Mouse (Mus musculus): ENCODE data around the gene Ccp110. TPM values are rescaled to one million over a fixed set of nuclear protein-coding genes. Genes with fewer than 3 reads are reported as not detected.

The Ccp110 gene
- 10 to 100 TPM; 45.8 to 51.7 TPM for total RNA-seq (2021)
- long read RNA-seq, experiment 1, partial matches to known transcripts, result 4 of 7 reads
- long read RNA-seq, experiment 1, other reads (novel, unspliced or antisense), result 3 of 7 reads
- long read RNA-seq, experiment 2, partial matches to known transcripts, result 0 of 1 reads
- long read RNA-seq, experiment 2, other reads (novel, unspliced or antisense), result 1 of 1 reads

- peak; percentile 93 to 96 for DNase-seq (ENCODE audit: low spot score in 2 of 2)
These were observed at the start of gene Ccp110 for GRCm38 (mm10) chr7:118712228-118713173. Ccp110 (plus strand) TSS chr7:118712552.

GRCm38 (mm10) chr7:118667773-118668172 is 44.6 kb upstream of the Ccp110 start:
- no peak for DNase-seq (ENCODE audit: low spot score in 2 of 2)

- no peak for DNase-seq (ENCODE audit: low spot score in 2 of 2)
These were observed 42.2 kb upstream of the Ccp110 start for GRCm38 (mm10) chr7:118670142-118670541.

GRCm38 (mm10) chr7:118676826-118677225 is 35.5 kb upstream of the Ccp110 start:
- DNase-seq (ENCODE audit: low spot score in 2 of 2), result no peak

- DNase-seq (ENCODE audit: low spot score in 2 of 2), result peak; percentile 86 to 93
These were observed 24.2 kb upstream of the Ccp110 start for GRCm38 (mm10) chr7:118688199-118688598.

GRCm38 (mm10) chr7:118689088-118689487 is 23.3 kb upstream of the Ccp110 start:
- DNase-seq (ENCODE audit: low spot score in 2 of 2), result no peak

GRCm38 (mm10) chr7:118691287-118691686 is 21.1 kb upstream of the Ccp110 start:
- DNase-seq (ENCODE audit: low spot score in 2 of 2), result no peak

GRCm38 (mm10) chr7:118696146-118696545 is 16.2 kb upstream of the Ccp110 start:
- no peak for DNase-seq (ENCODE audit: low spot score in 2 of 2)

- DNase-seq (ENCODE audit: low spot score in 2 of 2), result no peak
These were observed 15.2 kb upstream of the Ccp110 start for GRCm38 (mm10) chr7:118697168-118697567.

GRCm38 (mm10) chr7:118698882-118699281 is 13.5 kb upstream of the Ccp110 start:
- DNase-seq (ENCODE audit: low spot score in 2 of 2), result no peak

GRCm38 (mm10) chr7:118703144-118703561 is 9.2 kb upstream of the Ccp110 start:
- no peak for DNase-seq (ENCODE audit: low spot score in 2 of 2)

- DNase-seq (ENCODE audit: low spot score in 2 of 2), result no peak
These were observed 8.1 kb upstream of the Ccp110 start for GRCm38 (mm10) chr7:118704001-118704850.

- peak; percentile 92 to 95 for DNase-seq (ENCODE audit: low spot score in 2 of 2)
These were observed 7.0 kb upstream of the Ccp110 start, which contains the start of gene Gde1 for GRCm38 (mm10) chr7:118705101-118705961. Gde1 (minus strand) TSS chr7:118705778.

- no peak for DNase-seq (ENCODE audit: low spot score in 2 of 2)
These were observed 6.3 kb upstream of the Ccp110 start for GRCm38 (mm10) chr7:118706051-118706450.

GRCm38 (mm10) chr7:118706488-118706887 is 5.9 kb upstream of the Ccp110 start:
- no peak for DNase-seq (ENCODE audit: low spot score in 2 of 2)

- DNase-seq (ENCODE audit: low spot score in 2 of 2), result no peak
These were observed 5.1 kb upstream of the Ccp110 start for GRCm38 (mm10) chr7:118707216-118707615.

- no peak for DNase-seq (ENCODE audit: low spot score in 2 of 2)
These were observed 4.3 kb upstream of the Ccp110 start for GRCm38 (mm10) chr7:118708002-118708401.

- no peak for DNase-seq (ENCODE audit: low spot score in 2 of 2)
These were observed 1.6 kb upstream of the Ccp110 start for GRCm38 (mm10) chr7:118710776-118711175.

- DNase-seq (ENCODE audit: low spot score in 2 of 2), result no peak
These were observed 2.5 kb downstream of the Ccp110 start for GRCm38 (mm10) chr7:118714873-118715272.

GRCm38 (mm10) chr7:118718066-118718465 is 5.7 kb downstream of the Ccp110 start:
- DNase-seq (ENCODE audit: low spot score in 2 of 2), result no peak
